Mouse (Mus musculus): ENCODE measurements around the gene Twsg1.
"Not testable (repeated sequence)": the region's sequence is repeated elsewhere in the genome, so short reads cannot be mapped to it uniquely, and the experiment has no call there.

Gene Twsg1

GRCm38 (mm10) chr17:65950622-65951404 lies at the start of gene Twsg1:
TSS of gene Twsg1 (minus strand) at chr17:65951226.
- peak; percentile 92 for DNase-seq (ENCODE audit: low read depth, low spot score)

DNA sequence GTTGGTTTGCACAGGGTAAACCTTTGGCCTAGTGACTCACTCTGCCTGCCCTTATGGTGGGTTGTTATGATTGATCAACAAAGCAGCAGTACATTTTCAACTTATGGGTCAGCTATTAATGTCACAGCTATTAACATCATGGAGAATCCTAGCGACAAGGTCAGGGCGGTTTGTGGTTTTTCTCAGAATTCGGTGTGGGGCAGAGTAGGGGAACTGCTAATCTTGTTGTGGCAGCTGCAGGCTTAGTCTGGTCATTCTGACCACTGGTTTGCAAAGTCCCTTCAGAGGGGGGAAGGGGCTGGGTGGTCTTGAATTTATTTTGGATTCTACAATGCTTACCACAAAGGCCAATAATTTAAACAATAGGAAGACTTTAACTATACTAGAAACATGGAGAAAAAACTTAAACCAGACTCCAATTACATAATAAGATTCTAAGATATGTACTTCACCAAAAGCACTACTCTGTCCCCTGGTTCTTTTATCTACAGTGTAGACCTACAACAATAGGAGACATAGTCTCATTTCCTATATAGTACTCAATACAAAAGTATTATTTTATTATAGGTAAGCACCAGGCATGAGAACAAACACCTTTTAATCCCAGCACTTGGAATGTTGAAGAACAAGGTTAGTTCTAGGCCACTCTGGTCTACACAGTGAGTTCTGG lies 37.3 kb upstream of the Twsg1 start:
- DNase-seq (ENCODE audit: low read depth, low spot score), result no peak

DNA sequence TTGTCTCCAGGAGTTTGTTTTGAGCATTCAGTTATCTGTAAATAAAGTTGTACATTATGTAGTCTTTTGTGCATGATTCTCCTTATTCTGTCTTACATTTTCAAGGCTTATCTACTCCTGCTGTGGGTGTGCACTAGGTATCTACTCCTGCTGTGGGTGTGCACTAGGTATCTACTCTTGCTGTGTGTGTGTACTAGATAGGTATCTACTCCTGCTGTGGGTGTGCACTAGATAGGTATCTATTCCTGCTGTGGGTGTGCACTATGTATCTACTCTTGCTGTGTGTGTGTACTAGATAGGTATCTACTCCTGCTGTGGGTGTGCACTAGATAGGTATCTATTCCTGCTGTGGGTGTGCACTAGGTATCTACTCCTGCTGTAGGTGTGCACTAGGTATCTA lies 25.7 kb upstream of the Twsg1 start:
- DNase-seq (ENCODE audit: low read depth, low spot score), result not testable (repeated sequence)

- DNase-seq (ENCODE audit: low read depth, low spot score), result peak; percentile 53
Observed at GRCm38 (mm10) chr17:65967751-65968150, 16.7 kb upstream of the Twsg1 start.

DNA sequence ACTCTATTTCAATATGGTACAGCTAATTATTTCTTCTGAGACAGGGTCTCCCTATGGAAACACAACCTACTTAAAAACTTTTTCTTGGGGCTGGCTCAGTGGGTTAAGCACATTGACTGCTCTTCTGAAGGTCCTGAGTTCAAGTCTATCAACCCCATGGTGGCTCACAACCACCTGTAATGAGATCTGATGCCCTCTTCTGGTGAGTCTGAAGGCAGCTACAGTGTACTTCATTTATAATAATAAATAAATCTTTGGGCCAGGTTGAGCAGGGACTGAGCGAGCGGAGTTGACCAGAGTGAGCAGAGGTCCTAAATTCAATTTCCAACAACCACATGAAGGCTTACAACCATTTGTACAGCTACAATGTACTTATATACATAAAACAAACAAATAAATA lies 11.2 kb upstream of the Twsg1 start:
- DNase-seq (ENCODE audit: low read depth, low spot score), result no peak

GRCm38 (mm10) chr17:65961606-65962136 lies 10.6 kb upstream of the Twsg1 start:
- DNase-seq (ENCODE audit: low read depth, low spot score), result no peak

- no peak for DNase-seq (ENCODE audit: low read depth, low spot score)
Observed at GRCm38 (mm10) chr17:65959011-65959410, 8.0 kb upstream of the Twsg1 start.

DNA sequence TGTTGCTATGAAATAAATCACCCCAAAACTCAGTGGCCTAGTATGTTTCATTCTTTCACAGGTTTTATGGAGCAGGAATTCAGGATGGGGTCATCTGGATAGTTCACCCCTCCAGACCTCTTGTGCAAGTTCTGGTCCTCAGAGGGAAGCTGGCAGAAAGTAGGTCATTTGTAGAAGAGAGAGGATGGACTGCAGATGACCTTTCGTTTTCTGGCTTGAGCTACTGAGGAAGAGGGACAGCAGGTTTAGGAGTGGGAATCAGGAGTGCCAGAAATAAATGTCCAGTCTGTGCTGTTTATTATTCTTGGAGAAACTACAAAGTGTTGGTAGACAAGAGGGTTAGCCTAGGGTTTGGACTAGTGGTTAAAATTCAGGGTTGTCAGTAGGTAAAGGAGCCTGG lies 7.3 kb upstream of the Twsg1 start:
- DNase-seq (ENCODE audit: low read depth, low spot score), result no peak

DNA sequence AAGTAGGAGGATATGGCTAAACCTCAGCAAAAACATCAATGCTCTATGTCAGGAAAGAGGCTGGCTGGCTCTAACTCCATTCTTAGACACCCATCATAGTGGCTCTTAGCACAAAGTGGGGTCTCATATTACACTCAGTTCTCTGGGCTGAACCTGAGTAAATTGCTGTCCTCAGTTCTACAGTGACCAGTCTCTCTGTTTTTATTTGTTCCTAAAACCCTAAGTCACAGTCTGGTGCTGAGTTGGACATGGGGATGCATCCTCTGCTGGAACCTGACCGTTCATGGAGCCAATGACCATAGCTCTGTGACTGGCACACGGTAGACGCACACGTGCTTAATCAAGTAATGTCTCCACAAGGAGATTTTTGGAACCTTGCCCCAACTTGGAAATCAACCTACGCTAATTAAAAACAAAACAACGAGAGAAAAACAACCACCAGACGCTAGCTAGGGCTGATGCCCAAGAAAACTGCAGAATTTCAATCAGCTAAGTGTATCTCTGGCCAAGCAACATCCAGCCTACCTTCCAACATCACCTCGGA lies 6.8 kb upstream of the Twsg1 start:
- no peak for DNase-seq (ENCODE audit: low read depth, low spot score)

GRCm38 (mm10) chr17:65956993-65957781 lies 6.2 kb upstream of the Twsg1 start:
- peak; percentile 52 for DNase-seq (ENCODE audit: low read depth, low spot score)

DNA sequence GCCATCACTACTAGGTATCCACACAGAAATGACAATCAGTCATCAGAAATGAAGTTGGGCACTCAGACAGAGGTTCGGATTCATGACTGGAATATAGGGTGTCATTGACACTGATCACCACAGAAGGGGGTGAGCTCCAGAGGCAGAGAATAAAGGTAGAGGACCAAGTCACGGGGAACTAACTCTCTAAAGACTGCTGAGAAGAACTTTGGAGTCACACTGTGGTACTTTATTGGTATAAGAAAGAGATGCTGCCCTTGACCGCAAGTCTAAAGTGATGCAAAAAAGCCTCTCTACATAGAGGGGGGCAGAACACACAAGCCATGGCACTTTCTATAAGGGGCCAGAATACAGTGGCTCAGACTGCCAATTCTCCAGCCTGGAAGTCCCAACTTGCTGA lies 5.1 kb upstream of the Twsg1 start:
- peak; percentile 29 for DNase-seq (ENCODE audit: low read depth, low spot score)

- DNase-seq (ENCODE audit: low read depth, low spot score), result no peak
Observed at GRCm38 (mm10) chr17:65953959-65954358, 2.9 kb upstream of the Twsg1 start.

DNA sequence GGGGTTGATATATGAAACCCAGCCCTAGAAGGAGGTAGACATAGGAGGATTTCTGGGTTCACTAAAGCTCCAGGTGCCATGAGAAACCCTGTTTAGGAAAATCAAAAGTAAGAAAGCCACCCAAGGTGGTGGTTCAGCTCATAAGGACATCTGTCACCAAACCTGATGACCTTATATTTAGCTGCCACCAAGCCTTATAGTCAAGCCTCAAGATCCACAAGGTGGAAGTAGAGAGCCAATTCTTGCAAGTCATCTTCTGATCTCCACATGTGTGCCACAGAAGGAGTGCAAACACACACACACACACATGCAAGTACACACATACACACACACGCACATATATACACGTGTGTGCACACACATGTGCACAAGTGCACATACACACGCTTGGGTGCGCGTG lies 1.1 kb upstream of the Twsg1 start:
- DNase-seq (ENCODE audit: low read depth, low spot score), result no peak

DNA sequence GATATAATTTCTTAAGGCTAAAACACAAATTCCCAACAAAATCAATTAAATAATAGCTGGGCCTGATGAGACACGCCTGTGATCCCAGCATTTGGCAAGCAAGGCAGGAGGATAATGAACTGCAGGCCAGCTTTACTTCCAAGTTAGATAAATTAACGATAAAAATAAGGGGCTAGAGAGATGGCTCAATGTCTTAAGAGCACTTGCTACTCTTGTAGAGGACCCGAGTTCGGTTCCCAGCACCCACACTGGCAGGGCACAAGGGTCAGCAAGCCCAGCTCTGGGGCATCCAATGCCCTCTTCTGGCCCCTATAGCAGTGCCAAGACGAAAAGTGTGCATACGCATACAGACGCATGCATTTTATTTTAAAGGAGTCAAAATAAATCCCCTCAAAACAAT lies 843 bp downstream of the Twsg1 start:
- DNase-seq (ENCODE audit: low read depth, low spot score), result no peak

GRCm38 (mm10) chr17:65947307-65947706 lies 3.7 kb downstream of the Twsg1 start:
- DNase-seq (ENCODE audit: low read depth, low spot score), result no peak

- DNase-seq (ENCODE audit: low read depth, low spot score), result no peak
Observed at GRCm38 (mm10) chr17:65945420-65945819, 5.6 kb downstream of the Twsg1 start.

GRCm38 (mm10) chr17:65942394-65942793 lies 8.6 kb downstream of the Twsg1 start:
- no peak for DNase-seq (ENCODE audit: low read depth, low spot score)

DNA sequence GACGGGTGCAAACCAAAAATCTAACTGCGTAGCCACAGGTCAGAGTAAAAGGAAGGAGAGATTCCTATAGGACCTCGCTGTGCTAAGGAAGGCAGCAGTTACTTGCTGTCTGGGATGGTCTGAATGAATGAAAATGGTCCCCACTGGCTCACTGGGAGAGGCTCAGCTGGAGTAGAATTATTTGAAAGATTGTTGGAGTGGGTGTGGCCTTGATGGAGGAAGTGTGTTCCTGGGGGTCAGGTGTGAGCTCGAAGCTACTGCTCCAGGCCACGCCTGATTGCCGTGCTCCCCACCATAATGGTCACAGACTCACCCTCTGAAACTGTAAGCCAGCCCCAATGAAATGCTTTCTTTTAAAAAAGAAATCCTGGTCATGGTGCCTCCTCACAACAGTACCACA lies 9.8 kb downstream of the Twsg1 start:
- DNase-seq (ENCODE audit: low read depth, low spot score), result peak; percentile 52

- no peak for DNase-seq (ENCODE audit: low read depth, low spot score)
Observed at GRCm38 (mm10) chr17:65940221-65940620, 10.8 kb downstream of the Twsg1 start.

DNA sequence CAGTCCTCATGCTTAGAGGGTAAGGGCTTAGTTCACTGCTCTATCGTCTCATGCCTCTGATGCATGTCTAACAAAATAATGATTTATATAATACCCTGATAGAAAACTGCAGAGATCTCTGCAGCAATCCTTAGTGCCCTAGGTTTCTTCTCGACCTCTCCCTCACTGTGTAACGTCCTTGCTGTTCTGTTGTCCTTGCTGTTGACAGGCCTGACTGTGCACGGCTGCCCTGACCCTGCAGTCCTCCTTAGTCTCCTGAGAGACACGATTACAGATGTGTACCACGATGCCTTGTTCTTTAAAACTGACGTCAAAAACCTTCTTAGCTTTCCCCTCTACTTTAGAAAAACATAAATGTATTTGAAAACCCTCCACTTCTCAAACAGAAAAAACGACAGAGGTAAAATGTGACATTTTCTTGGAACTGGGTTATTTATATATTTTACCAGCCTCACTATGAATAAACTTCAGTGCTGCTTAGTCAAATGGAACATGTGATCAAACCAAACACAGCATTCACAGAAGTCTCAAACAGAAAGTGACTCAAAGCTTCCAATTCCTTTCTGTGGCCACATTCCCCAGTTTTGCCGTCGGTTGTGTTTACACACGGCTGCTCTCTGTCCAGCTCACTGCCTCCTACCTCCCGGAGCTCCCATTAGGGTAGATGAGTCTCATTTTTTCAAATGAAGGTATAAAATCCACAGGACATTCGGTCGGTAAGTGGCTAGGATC lies 11.4 kb downstream of the Twsg1 start:
- DNase-seq (ENCODE audit: low read depth, low spot score), result no peak

- DNase-seq (ENCODE audit: low read depth, low spot score), result no peak
Observed at GRCm38 (mm10) chr17:65937671-65938070, 13.4 kb downstream of the Twsg1 start.

All from ZHBTc4 (cell line).